Mouse (Mus musculus) layer of hippocampus, postnatal 36 days (tissue): ENCODE data around the gene Nup210. TPM values are rescaled to one million over a fixed set of nuclear protein-coding genes. Genes with fewer than 3 reads are reported as not detected.
"Not testable (repeated sequence)": the region's sequence is repeated elsewhere in the genome, so short reads cannot be mapped to it uniquely, and the experiment has no call there.

ENCODE experiments used
- DNase-seq, 2 experiments: peaks; one replicate each; pipeline ENCODE4 v3.0.0; 2022
- total RNA-seq, 2 experiments: library from RNA; stranded (reverse); gene quantifications; 2 replicates each; pipeline ENCODE4 v1.2.3; 2021

Nup210 gene
- total RNA-seq, 2 experiments from 2014 or later = 19.1 to 24.7 TPM

DNA sequence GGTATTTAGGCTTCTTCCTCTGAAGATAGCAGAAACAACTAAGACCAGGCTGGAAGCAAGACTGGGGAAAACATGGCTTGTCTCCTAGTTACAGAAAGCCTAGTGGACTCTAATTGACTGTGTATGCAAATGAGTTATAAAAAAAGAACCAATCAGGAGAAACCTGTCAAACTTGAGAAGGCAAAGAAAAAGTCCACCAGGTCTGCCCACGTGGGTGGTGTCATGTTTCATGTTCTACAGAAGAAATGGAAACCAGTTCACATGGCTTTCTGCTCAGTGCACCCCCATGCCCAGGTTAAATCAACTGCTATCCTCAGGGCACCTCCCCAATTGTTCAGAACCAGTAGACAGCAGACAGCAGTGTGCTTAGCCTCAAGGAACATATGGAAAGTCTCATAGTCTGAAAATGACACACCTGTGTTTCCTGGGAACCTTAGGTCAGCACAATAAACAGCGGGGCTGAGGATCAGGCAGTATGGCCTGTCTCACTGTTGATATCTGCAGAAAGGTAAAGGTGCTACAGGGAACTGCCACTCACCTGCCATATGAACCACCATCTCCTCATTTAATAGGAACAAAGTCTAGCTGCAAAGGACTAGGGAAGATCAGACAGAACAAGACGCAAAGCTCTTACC lies 11.7 kb downstream of the Nup210 start:
- no peak for DNase-seq

DNA sequence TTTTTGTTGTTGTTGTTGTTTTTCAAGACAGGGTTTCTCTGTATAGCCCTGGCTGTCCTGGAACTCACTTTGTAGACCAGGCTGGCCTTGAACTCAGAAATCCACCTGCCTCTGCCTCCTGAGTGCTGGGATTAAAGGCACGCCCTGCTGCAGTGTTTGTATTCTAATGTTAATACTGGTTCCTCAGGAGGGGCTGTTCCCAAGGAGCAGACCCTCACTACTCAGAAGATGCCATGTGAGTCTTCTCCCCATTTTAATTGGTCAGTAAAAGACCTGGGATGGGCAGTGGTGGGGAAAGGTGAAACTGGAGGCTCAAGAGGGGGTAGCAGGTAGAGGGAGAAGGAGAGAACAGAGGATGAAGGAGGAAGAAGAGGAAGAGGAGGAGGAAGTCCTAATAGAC lies 13.2 kb downstream of the Nup210 start:
- DNase-seq = not testable (repeated sequence)

DNA sequence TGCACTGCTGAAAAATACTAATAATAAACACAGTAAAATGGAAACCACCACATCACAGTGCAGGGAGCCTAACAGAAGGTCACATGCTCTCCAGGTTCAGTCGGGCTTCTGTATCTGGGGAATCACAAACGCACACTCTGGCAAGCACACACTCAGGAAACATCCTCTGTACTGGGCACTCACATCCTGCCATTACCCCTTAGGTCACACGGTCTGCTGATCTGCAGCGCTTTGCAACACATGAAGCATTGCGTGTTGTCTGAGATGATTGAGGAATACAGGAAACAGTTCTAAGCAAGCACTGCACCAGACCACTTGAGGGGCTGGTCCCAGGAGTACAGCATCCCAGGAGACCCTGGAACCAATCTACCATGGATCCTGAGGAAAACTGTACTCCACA lies 16.0 kb downstream of the Nup210 start:
- no peak for DNase-seq

DNA sequence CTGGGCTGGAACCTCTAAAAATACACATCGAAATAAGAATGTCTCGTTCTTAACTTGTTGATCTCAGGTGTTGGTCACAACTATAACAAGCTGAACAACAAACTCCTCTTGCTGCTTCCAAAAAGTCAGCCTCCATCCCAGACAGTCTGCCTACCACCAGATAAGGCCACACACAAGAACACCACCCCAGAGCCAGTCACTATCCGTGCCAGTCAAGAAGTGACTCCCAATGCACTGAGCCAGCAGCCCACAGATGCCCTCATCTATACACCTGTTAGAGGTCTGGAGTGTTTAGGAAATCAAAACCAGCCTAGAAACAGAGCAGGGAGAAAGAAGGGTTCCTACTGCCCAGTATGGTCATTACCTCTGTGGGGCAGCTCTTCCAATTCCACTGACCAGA lies 18.8 kb downstream of the Nup210 start:
- no peak for DNase-seq

DNA sequence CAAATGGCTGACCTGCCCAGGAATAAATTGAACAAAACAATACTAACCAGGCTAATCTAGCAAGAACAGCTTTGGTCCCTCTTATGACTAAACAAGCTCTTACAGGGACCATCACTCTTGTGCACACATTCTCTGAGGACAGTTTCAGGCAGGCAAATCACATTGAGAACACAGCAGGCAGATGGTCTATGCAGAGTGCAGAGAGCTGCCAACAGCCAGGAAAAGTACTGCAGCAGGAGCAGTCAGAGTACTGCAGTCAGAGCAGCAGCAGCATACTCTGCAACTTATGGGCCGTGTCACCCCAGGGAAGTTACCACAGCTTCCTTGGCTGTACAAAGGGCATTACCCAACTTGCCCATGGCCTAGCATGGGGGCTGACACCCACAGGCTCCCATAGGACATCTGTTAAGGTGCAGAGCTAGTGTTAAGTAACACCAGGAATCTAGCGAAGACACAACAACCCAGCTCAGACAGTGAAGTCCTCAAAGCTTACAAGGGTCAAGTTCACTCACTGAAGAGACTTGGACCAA lies 21.5 kb downstream of the Nup210 start:
- peak; percentile 33 to 58 for DNase-seq

DNA sequence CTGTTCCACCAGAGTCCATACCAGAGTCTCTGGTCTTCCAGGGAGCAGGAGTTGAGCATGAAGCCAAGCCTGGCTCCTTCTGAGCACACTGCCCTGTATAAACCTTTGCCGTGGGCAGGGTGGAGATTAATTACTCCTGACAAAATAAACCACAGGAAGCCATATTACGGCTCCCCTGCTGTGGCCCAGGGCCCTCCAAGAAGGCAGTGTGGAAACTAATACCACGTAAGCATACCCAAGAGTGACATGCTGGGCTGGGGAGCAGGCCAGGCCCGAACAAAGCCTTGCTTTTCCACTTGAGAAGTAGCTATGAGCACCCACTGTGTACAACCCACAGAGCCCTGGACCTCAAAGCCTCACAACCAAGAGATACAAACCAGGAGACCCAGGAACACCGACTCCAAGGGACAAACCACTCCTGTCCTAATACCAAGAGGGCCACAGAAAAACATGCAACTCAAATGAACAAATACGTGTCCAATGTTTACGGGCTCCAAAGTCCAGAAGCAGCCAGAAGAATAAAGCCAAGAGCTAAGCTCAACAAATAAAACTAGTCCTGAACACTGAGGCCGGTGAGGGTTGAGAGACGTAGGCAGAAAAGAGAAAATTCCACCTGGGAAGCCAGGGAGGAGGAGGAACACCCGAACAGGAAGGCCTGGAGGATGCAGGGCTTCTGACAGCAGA lies 24.3 kb downstream of the Nup210 start:
- no peak for DNase-seq

DNA sequence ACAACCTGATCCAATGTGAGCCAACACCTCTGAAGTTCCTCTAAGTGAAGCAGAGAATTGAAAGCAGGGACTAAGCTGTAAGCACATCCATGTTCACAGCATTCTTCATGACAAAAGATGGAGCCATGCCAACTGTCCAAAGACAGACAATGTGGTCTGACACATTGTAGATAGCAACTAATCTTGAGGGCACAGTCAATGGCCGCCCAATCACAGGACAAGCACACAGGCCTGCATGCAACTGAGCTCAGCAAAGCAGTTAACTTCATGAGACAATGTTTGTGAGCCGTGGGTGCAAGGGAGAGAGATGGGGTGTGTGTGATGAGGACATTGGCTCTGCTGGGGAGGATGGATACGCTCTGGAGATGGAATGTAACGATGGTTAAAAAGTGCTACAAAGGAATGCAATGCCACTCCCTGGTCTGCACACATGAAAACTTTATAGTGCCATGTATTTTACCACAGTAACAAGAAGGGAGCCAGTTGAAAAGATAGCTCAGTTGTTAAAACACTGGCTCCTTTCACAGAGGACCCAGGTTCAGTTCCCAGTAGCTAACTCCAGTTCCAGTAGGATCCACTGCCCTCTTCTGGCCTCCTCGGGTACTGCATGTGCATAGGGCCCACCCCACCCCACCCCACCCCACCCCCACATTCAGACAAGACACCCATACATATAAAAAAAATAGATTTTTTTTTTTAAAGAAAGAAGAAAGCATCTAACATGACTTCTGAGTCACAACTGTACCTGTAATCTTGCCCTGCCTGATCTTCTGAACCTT lies 31.3 kb downstream of the Nup210 start:
- DNase-seq = no peak

DNA sequence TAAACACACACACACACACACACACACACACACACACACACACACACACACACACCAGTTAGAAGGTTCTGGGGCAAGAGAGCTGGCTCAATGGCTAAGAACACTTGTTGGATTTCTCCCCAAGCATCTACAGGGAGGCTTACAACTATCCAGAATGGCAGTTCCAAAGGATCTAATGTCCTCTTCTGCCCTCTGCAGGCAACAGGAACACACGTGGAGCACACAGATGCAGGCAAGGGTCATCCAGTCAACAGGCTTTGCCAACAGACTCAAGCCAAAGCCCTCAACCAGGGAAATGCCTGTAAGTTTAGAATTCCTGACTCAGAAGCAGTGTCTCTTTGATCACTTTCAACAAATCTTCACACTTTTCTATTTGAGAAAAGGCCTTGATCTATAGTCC lies 36.6 kb downstream of the Nup210 start:
- DNase-seq = no peak

DNA sequence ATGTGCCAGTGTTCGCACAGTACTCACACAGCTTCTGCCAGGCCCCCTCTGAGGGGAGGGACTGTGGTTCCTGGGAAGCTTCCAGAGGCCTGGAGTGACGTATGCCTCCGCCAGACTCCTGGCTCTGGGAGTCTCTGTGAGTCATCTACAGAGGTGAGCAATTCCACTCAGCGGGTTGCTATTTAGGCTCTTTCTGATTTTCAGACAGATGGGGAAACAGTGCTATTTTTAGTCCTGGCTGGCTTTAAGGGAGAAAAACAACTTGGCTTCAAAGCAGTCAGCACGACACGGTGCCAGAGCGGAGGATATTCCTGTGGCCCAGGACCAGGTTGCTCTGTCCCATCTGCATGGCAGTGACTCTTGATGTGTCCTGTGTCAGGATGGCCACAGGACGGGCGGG lies 40.4 kb downstream of the Nup210 start:
- peak; percentile 68 for DNase-seq

DNA sequence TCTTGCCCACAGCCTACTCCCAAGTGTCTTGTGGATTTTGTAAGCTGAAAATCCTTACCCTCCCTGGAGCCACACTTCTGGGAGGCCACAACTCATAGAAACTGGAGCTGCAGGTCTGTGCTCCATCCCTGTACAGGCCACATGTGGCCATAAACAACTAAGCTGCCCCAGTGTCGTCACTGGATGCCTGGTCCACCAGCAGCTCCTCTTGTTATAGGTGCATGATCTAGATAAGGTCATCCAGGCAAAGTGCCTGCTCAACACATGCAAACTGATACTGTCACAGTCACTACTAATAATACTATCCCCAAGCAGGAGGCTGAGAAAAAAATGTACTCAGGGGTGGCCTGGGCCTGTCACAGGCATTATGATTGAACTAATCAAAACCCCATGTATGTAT lies 48.1 kb downstream of the Nup210 start:
- no peak for DNase-seq

DNA sequence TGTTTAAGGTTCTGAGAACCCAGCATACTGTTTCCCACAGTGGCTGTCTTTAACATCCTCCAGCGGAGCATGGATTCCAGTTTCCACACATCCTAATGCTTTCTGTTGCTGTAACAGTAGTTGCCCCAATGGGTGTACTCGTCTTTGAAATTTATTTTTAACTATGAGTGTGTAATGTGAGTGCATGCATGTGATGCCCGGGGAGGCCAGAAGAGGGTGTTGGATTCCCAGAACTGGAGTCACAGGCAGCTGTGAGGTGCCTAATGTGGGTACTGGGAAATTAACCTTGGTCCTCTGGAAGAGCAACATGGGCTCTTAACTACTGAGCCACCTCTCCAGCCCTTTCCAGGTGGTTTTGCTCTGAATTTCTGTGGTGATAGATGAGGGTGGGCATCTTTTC lies 49.6 kb downstream of the Nup210 start:
- DNase-seq = no peak

DNA sequence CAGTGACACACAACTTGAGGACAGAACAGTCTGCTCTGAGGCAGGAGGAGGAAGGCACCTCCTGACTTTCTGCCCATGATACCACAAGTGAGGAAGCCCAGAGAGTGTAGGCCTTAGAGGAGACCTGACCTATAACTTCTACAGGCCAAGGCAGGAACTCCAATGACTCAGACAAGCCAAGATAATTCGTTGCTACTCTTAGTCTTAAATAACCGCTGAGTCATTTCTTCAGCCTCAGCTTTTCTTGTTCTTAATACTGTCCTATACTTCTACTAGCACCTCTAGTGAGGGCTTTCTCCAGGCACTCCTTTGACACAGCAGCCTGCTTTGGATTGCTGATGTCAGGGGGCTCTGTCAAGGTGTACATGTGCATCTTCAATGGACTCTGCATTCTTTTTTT lies 55.3 kb downstream of the Nup210 start:
- DNase-seq = no peak

DNA sequence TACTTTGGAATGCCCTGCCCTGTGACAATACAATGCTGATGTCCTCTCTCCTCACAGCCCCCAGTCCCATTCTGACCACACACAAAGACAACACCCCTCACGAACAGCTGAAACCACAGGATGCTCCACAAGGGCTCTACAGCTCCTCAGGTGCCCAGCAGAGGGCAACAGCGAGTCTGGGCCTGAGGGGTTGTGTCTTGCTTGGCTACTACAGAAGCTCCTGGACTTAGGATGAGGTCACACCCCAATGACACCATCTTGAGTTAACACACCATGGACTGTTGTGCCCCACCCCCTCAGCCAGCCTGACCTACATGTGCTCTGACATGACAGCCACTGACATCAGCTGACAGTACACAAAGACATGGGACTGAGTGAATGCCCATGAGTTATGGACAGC lies 56.9 kb downstream of the Nup210 start:
- peak; percentile 26 to 30 for DNase-seq

DNA sequence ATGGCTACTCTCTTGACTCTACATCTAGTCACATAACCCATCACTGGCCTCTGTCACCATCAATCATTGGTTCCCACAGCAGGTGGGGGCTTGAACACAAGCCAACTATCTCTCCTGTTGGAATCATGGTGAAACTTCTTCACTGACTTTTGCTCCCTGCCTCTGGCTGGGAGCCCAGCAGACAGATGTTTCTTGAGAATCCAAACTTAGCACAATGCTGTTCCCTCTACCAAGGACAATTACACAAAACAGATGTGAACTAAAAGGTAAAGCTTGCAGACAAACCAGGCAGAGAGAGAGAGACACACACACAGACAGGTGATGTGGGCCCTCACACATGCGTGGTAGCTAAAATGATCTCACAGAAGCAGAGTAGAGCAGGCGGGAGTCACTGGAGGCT lies 58.6 kb downstream of the Nup210 start:
- no peak for DNase-seq

DNA sequence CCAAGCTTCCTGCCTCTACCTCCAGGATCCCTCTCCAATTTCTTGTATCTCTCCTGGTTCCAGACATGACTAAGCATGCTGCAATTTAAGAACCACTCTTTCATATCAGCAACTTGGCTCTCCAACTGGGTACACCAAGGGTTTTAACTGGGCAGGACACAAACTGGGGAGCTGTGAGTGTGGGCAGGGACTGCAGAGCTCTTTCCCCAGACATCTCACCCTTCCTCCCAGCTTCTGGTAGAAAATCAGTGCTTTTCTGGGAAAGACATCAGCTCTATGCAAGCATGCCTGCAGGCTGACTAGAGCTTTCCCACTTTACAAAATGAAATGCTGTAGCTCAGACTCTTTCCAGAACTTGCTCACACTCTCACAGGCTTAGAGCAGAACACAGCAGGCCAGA lies 60.3 kb downstream of the Nup210 start:
- no peak for DNase-seq

DNA sequence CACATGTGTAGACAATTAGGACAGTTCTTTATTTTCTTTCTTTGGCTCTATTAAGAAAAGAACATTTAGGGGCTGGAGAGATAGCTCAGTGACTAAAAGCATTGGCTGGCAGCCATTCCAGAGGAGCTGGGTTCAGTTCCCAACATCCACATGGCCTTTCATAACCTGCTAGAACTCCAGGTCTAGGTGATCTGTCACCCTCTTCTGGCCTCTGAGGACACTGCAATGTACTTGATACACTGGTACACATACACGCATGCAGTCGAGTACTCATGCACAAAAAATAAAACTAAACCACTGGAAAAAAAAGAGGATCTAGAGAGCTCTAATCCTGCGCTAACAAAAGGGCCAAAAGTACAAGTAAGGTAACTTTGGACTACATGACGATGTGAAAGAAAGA lies 64.1 kb downstream of the Nup210 start:
- no peak for DNase-seq

DNA sequence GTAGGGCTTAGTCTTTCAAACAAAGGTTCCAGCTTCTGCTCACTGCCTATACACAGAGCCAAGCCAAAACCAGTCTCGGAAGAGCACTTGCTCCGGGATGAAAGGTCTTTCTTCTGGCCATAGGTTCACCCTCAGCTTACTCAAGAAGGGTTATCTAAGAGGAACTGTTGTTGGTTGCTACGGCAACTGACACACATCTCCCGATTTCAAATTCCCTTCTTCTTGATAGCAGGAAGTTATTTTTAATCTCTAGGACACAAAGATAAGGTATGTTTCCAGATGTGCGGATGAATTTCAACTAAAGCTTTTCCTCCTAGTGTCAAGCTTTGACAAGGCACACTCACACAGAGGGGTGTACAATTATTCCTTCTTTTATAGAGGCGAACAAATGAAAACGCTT lies 68.6 kb downstream of the Nup210 start:
- no peak for DNase-seq

DNA sequence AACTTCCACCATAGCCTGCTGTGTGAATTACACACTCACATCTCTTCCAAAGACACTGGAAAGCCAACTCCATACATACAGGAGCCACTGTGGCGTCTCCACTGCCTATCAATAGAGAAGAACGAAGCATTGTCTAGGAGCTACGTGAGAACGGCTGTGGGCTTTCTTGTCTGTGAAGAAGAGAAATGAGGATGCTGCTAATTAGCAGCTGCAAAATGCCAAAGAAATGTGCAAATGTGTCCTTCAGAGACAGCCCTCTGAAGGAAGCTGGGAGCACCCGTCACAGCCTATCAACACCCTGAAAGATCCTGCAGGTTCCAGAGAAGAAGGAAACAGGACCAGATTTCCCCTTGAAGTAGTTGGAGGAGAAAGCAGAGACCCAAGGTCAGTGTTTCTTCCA lies 69.2 kb downstream of the Nup210 start:
- no peak for DNase-seq

DNA sequence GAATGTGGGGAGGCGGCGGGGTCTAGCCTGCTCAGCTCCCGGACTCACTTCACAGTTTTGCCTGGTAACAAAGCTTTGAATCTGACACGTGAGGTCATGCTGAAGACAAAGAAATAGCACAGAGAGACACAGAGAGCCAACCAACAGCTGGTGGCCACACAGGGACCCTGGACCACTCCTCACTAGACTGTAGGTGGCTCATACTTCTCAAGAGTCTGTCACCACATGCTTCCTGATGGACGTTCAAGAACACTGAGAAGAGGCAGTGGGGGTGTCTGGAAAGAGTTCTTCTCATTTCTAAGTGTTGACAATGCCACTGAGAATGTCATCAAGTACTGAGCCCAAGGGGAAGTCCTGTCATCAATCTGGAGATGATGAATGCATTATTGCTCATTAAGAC lies 70.4 kb downstream of the Nup210 start:
- DNase-seq = no peak

DNA sequence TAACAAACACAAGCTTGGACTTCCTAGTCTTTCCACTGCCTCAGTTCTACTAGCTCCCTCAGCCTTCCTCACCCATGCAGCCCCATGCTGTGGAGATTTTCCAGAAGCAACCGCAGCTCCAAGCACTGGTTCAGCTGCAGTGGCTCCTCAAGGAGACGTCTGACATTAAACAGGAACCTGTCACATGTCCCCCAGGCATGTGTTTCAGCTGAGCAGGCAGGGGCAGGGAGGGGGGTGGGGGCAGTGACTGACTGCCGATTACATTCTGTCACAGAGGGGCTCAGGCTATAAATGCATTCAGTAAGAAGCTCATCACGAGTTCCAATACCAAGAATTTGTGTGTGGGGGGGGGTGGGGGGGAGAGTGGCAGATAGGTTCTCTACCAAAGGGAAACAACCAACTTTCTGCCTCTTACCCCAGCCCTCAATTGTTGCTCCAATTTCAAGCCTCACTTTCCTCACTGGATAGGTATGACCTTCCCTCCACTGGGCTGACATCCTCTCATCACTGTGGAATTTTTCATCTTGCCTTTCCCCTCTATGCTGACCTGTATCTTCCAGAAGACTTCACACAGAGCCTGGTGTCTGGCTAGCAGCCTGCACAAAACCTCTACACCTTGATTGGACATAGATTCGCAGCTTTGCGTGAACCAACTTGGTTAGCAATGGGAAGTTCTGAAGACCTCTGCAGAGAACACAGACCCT lies 71.8 kb downstream of the Nup210 start:
- DNase-seq = no peak

DNA sequence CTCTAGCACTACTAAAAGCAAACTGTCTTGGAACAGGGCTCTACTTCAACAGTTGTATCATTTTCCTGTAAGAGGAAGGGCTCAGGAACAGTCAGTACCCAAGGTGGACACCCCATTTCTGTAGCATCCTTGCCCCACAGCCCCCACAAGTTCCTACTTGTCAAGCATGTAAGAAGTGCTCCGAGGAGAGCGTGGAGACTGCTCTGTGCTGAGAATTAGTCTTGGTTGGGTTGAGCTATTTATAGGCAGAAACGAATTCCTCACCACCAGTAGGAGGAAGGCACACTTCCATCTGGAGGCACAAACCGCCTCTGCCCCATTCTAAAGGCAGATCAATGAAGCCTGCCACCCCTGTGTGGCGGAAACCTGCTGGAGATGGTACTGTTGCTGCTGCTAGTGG lies 75.3 kb downstream of the Nup210 start:
- peak; percentile 25 to 32 for DNase-seq

DNA sequence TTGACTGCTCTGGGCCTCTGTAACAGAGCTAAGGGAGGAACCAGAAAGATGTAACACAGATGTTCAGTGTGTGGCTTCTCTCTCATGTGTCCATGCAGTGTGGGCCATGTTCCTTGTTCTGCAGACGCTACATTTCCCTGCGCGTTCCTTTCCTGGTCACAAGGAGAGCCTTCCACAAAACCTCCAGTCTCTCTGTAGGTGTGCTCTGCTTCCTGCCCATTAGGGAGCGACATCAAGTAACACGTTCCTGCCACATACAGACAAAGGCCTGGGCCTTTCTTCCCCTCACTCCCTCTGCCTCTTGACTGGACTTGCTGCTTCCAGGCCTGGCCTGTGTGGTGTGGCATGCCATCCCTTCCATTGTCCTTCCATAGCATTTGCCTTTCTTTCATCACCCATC lies 88.4 kb downstream of the Nup210 start:
- no peak for DNase-seq

DNA sequence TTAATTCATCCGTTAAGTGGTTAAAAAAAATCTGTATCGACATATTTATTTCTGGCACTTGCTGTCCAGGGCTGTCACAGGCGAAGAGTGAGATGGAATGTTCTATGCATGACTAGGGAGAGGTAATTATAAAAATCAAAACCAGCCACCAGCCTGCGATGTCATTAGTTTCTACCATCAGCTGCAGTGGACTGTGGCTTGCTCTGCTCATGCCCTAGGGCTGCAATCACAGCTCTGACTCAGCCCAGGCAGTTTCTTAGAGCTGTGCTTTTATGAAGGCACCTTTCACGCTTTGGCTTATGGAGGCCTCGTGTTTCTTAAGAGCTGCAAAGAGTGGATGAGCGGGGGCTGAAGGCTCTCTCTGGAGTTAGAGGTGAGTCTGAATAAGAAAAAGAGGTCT lies 95.8 kb downstream of the Nup210 start:
- DNase-seq = no peak
